Mouse (Mus musculus) hindbrain, embryonic 14.5 days (tissue): ENCODE data around the gene Cln3. TPM values are rescaled to one million over a fixed set of nuclear protein-coding genes. Genes with fewer than 3 reads are reported as not detected.
A peak's percentile ranks its signal among the peaks of the same experiment; 100 is the strongest.

ENCODE experiments used
- microRNA-seq: library from miRNA; unstranded; fragments of <30 nt; microRNA quantifications from one replicate; pipeline ENCODE4, GENCODE M21; 2016
- polyA plus RNA-seq: library from polyadenylated mRNA; unstranded; fragments of >200 nt; fragmentation: Nextera tagmentation; extraction: Ambion mirVana; gene quantifications from 2 replicates; pipeline ENCODE4 v1.2.1, GENCODE M21; 2014

Cln3 gene
- polyA plus RNA-seq, 1 experiment from 2014 or later: 24.8 TPM

Small RNA genes lying within 50 kb of the gene (microRNA-seq; reads per million reads assigned to microRNA genes)
- gene Mir7059: 3.7 reads per million, percentile 16 among the genes with 10 or more reads in this experiment

Other genes with a start within 250 kb of the Cln3 start
- gene Lat, start 216.2 kb downstream of the Cln3 start, polyA plus RNA-seq: 0.77 and 0.78 TPM in 2 replicates
- gene Spns1, start 208.4 kb downstream of the Cln3 start, polyA plus RNA-seq: 64.5 and 67.9 TPM in 2 replicates
- gene Nfatc2ip, start 189.1 kb downstream of the Cln3 start, polyA plus RNA-seq: 3.9 and 4.0 TPM in 2 replicates
- gene Cd19, start 170.9 kb downstream of the Cln3 start, polyA plus RNA-seq: not detected in 2 replicates
- gene Rabep2, start 157.1 kb downstream of the Cln3 start, polyA plus RNA-seq: 18.9 and 20.2 TPM in 2 replicates
- gene Atp2a1, start 122.7 kb downstream of the Cln3 start, polyA plus RNA-seq: 0.30 and 0.31 TPM in 2 replicates
- 60.3 and 64.1 TPM in 2 replicates for gene Sh2b1, start 110.4 kb downstream of the Cln3 start, polyA plus RNA-seq
- gene Tufm, start 98.5 kb downstream of the Cln3 start, polyA plus RNA-seq: 116 and 136 TPM in 2 replicates
- 72.6 and 73.7 TPM in 2 replicates for gene Atxn2l, start 82.4 kb downstream of the Cln3 start, polyA plus RNA-seq
- 162 and 165 TPM in 2 replicates for gene Eif3c, start 19.4 kb downstream of the Cln3 start, polyA plus RNA-seq
- 0.26 and 0.36 TPM in 2 replicates for gene Apobr, start 875 bp downstream of the Cln3 start, polyA plus RNA-seq
- gene Il27, start 9.1 kb upstream of the Cln3 start, polyA plus RNA-seq: not detected in 2 replicates
- gene Nupr1, start 45.0 kb upstream of the Cln3 start, polyA plus RNA-seq: 11.4 and 12.4 TPM in 2 replicates
- 58.0 and 61.1 TPM in 2 replicates for gene Sgf29, start 63.5 kb upstream of the Cln3 start, polyA plus RNA-seq
- 2.5 and 5.3 TPM in 2 replicates for gene Sult1a1, start 90.6 kb upstream of the Cln3 start, polyA plus RNA-seq
- gene Bola2, start 109.6 kb upstream of the Cln3 start, polyA plus RNA-seq: 124 and 159 TPM in 2 replicates
- gene Slx1b, start 110.0 kb upstream of the Cln3 start, polyA plus RNA-seq: 10.7 and 10.9 TPM in 2 replicates
- 82.2 and 99.7 TPM in 2 replicates for gene Coro1a, start 122.0 kb upstream of the Cln3 start, polyA plus RNA-seq
- 96.5 and 97.0 TPM in 2 replicates for gene Mapk3, start 173.8 kb upstream of the Cln3 start, polyA plus RNA-seq
- gene Gdpd3, start 180.5 kb upstream of the Cln3 start, polyA plus RNA-seq: 1.0 and 1.8 TPM in 2 replicates
- gene Ypel3, start 191.1 kb upstream of the Cln3 start, polyA plus RNA-seq: 206 and 218 TPM in 2 replicates
- 0.21 and 0.26 TPM in 2 replicates for gene Tbx6, start 195.7 kb upstream of the Cln3 start, polyA plus RNA-seq
- gene Ppp4c, start 206.7 kb upstream of the Cln3 start, polyA plus RNA-seq: 177 and 182 TPM in 2 replicates
- 53.2 and 54.7 TPM in 2 replicates for gene Fam57b, start 211.9 kb upstream of the Cln3 start, polyA plus RNA-seq
- 0.74 TPM in 1 of 2 replicates, not detected in the other for gene 4930451I11Rik, start 245.8 kb upstream of the Cln3 start, polyA plus RNA-seq